In the genomic region with DNA sequence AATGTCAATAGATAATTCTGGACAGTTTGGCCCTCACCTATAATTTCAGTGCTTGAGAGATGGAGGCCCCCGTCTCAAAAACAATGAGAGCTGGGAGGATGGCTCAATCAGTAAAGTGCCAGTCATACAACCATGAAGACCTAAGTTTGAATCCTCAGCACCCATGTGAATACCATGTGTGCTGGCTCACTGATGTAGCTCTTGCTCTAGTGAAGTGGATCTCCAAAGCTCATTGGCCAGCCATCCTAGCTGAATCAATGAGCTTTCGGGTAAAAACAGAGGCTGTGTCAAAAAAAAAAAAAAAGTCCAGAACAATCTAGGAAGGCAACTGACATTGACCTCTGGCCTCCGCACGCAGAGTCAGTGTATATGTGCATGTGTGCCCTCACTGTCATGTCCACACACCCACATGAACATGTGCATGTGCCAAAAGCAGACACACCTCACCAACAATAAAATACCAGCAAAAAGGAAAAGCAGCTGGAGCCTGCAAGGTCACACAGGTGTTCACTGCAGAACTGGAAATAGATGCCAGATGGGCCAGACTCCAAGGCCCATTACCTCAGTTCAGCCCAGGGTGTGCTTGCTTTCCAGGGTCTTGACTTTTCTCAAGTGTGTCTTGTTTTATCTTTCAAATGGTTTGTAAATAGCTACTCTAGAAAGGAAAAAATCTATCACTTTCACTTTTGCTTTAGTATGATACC, we compare ENCODE assay signal across 26 mouse cellular contexts.
"Had no signal": no experiment of that assay in that cellular context is flagged by ENCODE, and none has a peak within 500 bp of the region (broad histone marks: within the 10 kb centered on the region; RNA-seq: fewer than 3 reads in every experiment).

No protein-coding gene starts in this region.

- H3K4me2 ChIP-seq: liver, embryonic 12.5 days; liver, embryonic 15.5 days; lung, embryonic 15.5 days; midbrain, embryonic 13.5 days; neural tube, embryonic 13.5 days; stomach, embryonic 15.5 days had no signal

- H3K4me1 ChIP-seq: liver, embryonic 12.5 days; liver, embryonic 15.5 days; lung, embryonic 15.5 days; megakaryocyte, embryonic 14.5 days; midbrain, embryonic 10.5 days; midbrain, embryonic 13.5 days; neural tube, embryonic 13.5 days; stomach, embryonic 15.5 days had no signal

- H3K9ac ChIP-seq: liver, embryonic 12.5 days; liver, embryonic 15.5 days; lung, embryonic 15.5 days; midbrain, embryonic 13.5 days; neural tube, embryonic 13.5 days; stomach, embryonic 15.5 days had no signal

- H3K4me3 ChIP-seq: left cerebral cortex, adult 2 months; liver, embryonic 12.5 days; liver, embryonic 15.5 days; lung, embryonic 15.5 days; megakaryocyte, embryonic 14.5 days; midbrain, embryonic 10.5 days; midbrain, embryonic 13.5 days; myocyte; neural tube, embryonic 13.5 days; stomach, embryonic 15.5 days had no signal

- DNase-seq: kidney, adult 18-20 months; kidney, adult 9 months; kidney, postnatal 25 days; layer of hippocampus, postnatal 36 days; liver; lung, adult 18-20 months; lung, postnatal 10 days; lung, postnatal 36 days; retina, postnatal 1 day; right cerebral cortex, postnatal 25 days; spleen, adult 18-20 months; thymus, adult 18-20 months; thymus, postnatal 14 days; thymus, postnatal 4 days had no signal

- H3K36me3 ChIP-seq: liver, embryonic 12.5 days; liver, embryonic 15.5 days; lung, embryonic 15.5 days; midbrain, embryonic 10.5 days; midbrain, embryonic 13.5 days; neural tube, embryonic 13.5 days; stomach, embryonic 15.5 days had no signal

- H3K9me3 ChIP-seq: liver, embryonic 12.5 days; liver, embryonic 15.5 days; lung, embryonic 15.5 days; megakaryocyte, embryonic 14.5 days; midbrain, embryonic 10.5 days; midbrain, embryonic 13.5 days; neural tube, embryonic 13.5 days; stomach, embryonic 15.5 days had no signal

- ATAC-seq: liver, embryonic 12.5 days; midbrain, embryonic 13.5 days; midbrain, embryonic 16.5 days had no signal

- H3K27me3 ChIP-seq: liver, embryonic 12.5 days; liver, embryonic 15.5 days; lung, embryonic 15.5 days; megakaryocyte, embryonic 14.5 days; midbrain, embryonic 13.5 days; neural tube, embryonic 13.5 days; stomach, embryonic 15.5 days had no signal

- H3K27ac ChIP-seq: kidney, postnatal 0 days; left cerebral cortex, adult 2 months; liver, embryonic 12.5 days; liver, embryonic 15.5 days; lung, embryonic 15.5 days; midbrain, embryonic 10.5 days; midbrain, embryonic 13.5 days; neural tube, embryonic 13.5 days; stomach, embryonic 15.5 days had no signal
